Mouse (Mus musculus): ENCODE data around the gene Pank3. TPM values are rescaled to one million over a fixed set of nuclear protein-coding genes. Genes with fewer than 3 reads are reported as not detected.
A peak's percentile ranks its signal among the peaks of the same experiment; 100 is the strongest.

Gene Pank3
- total and polyA plus RNA-seq, 3 experiments, result 12.0 to 20.7 (median 19.6) TPM

DNA sequence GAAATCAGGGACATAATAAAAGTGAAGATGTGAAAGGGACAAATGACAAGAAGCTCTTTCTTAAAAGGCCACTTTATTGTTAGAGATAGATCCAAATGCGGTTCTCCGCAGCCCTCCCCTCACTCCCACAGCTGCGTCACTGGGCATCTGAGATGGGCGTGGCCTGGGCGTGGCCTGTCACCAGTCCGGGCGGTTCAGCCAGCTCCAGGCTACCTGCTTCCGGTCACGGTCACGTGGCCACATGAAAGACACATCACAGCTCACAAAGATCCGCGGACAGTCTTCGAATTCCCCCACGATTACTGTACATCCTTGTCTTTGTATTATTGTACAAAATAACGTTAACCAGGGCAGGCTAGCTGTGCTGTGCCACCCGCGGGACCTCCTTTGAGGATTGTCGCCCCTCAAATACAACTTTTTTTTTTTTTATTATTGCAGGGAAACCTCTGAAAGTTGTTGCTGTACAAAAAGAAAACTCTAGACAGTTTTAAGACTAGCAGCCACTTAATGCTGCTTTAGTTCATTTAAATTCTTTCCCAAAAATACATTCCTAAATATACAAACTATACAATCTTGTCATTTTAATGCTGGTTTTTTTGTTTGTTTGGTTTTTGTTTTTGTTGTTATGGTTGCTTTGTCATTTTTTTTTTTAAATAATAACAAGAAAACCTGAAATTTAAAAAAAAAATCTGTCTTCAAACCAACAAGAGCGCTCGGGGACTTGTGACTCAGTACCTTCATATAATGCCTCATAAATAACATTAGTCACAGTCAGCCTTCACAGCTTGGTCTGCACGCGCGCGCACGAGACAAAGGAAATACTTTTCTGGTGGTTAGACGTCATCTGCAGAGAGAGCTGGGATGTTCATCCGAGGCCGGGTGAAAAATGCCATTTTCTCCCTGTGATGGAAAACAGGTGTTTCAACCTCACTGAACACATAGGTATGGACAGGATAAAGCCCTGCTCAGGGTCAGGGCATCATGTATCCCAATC is 69.4 kb downstream of the Pank3 start:
- peak overlapping the region; percentile 39 for H3K27ac ChIP-seq (ENCODE audit: control insufficient read depth, low read depth, low read length)
- peak overlapping the region; percentile 61 for H3K9ac ChIP-seq (ENCODE audit: control insufficient read depth, low read depth, low read length, poor library complexity, severe bottlenecking)
- H3K36me3 ChIP-seq (ENCODE audit: control insufficient read depth in 1 of 2, insufficient read depth in 2 of 2, low read length in 2 of 2), result peaks cover 0 to 7% of the 10 kb centered on the region in 2 experiments; a peak in 2 of 4 replicates
- H3K4me3 ChIP-seq (ENCODE audit: control insufficient read depth in 1 of 2, insufficient read depth in 1 of 2, low read depth in 2 of 2, low read length in 2 of 2), result peak overlapping the region; percentile 44 to 84
- peak; percentile 93 for DNase-seq (ENCODE audit: low read depth, low spot score)
- H3K9me3 ChIP-seq (replicated peaks; ENCODE audit: insufficient read depth, low read length), result no peaks in the 10 kb centered on the region
- peaks cover 4 to 11% of the 10 kb centered on the region in 2 experiments; a peak in 3 of 4 replicates for H3K4me1 ChIP-seq (ENCODE audit: control insufficient read depth in 1 of 2, insufficient read depth in 2 of 2, low read length in 2 of 2)
- H3K79me2 ChIP-seq (ENCODE audit: control insufficient read depth, insufficient read depth, low read length, poor library complexity), result peaks cover 7% of the 10 kb centered on the region
- no peaks in the 10 kb centered on the region for H3K27me3 ChIP-seq (ENCODE audit: control insufficient read depth in 1 of 2, insufficient read depth in 2 of 2, low read length in 2 of 2)
- no peak for TF ChIP-seq POLR2AphosphoS5 (IDR thresholded peaks at IDR 0.05; ENCODE audit: borderline replicate concordance, low read depth, low read length)
- peak; percentile 88 for TF ChIP-seq ELF1 (IDR thresholded peaks at IDR 0.05; ENCODE audit: low read depth, low read length)
- peak in 1 of 2 experiments; percentile 43; a peak in 2 of 4 replicates for TF ChIP-seq EP300 (IDR thresholded peaks at IDR 0.05; ENCODE audit: low read depth in 1 of 2, low read length in 2 of 2)
- TF ChIP-seq CHD2 (IDR thresholded peaks at IDR 0.05; ENCODE audit: low read length), result no peak
- no peak for TF ChIP-seq SMC3 (IDR thresholded peaks at IDR 0.05; ENCODE audit: low read depth, low read length)
- TF ChIP-seq USF1 (IDR thresholded peaks at IDR 0.05; ENCODE audit: low read depth, low read length), result peak; percentile 100
- TF ChIP-seq ZMIZ1 (IDR thresholded peaks at IDR 0.05; ENCODE audit: low read depth, low read length), result peak; percentile 65
- TF ChIP-seq E2F4 (IDR thresholded peaks at IDR 0.05; ENCODE audit: borderline replicate concordance, low read depth, low read length), result no peak
- no peak for TF ChIP-seq RAD21 (IDR thresholded peaks at IDR 0.05; ENCODE audit: low read depth, low read length)
- no peak for TF ChIP-seq JUND (IDR thresholded peaks at IDR 0.05; ENCODE audit: low read depth, low read length)
- TF ChIP-seq ETS1 (IDR thresholded peaks at IDR 0.05; ENCODE audit: low read depth, low read length), result peak; percentile 50; the same call in 1 of the 2 replicates
- TF ChIP-seq MYC (IDR thresholded peaks at IDR 0.05; ENCODE audit: low read depth, low read length), result peak; percentile 76
- TF ChIP-seq SIN3A (IDR thresholded peaks at IDR 0.05; ENCODE audit: low read length), result peak; percentile 79
- peak; percentile 62; the same call in 1 of the 2 replicates for TF ChIP-seq POLR2AphosphoS2 (IDR thresholded peaks at IDR 0.05; ENCODE audit: low read length)
- no peak for TF ChIP-seq MYB (IDR thresholded peaks at IDR 0.05; ENCODE audit: low read depth, low read length)
- peak; percentile 87 to 94 for TF ChIP-seq USF2 (IDR thresholded peaks at IDR 0.05; ENCODE audit: borderline replicate concordance in 1 of 2, insufficient read depth in 1 of 2, low read depth in 1 of 2, low read length in 2 of 2)
- no peak for TF ChIP-seq UBTF (IDR thresholded peaks at IDR 0.05; ENCODE audit: borderline replicate concordance, insufficient read depth, low read depth, low read length)
- TF ChIP-seq MAFK (IDR thresholded peaks at IDR 0.05; ENCODE audit: borderline replicate concordance, low read depth, low read length), result no peak
- no peak for TF ChIP-seq KAT2A (conservative IDR thresholded peaks at IDR 0.05; ENCODE audit: low read depth, low read length)
- TF ChIP-seq BHLHE40 (IDR thresholded peaks at IDR 0.05; ENCODE audit: borderline replicate concordance, low read depth, low read length), result peak; percentile 77; the same call in 1 of the 2 replicates
- no peak for TF ChIP-seq ZKSCAN1 (IDR thresholded peaks at IDR 0.05; ENCODE audit: low read depth, low read length)
- TF ChIP-seq POLR2A (IDR thresholded peaks at IDR 0.05; ENCODE audit: control insufficient read depth in 1 of 2, insufficient read depth in 1 of 2, low read depth in 1 of 2, low read length in 2 of 2, poor library complexity in 1 of 2), result peak; percentile 40 to 82; a peak in 2 of 4 replicates
- TF ChIP-seq MXI1 (IDR thresholded peaks at IDR 0.05; ENCODE audit: low read depth, low read length), result peak; percentile 92
- TF ChIP-seq CHD1 (IDR thresholded peaks at IDR 0.05; ENCODE audit: low read depth, low read length), result no peak
- TF ChIP-seq NELFE (IDR thresholded peaks at IDR 0.05; ENCODE audit: low read depth, low read length), result peak; percentile 77
- TF ChIP-seq MAZ (IDR thresholded peaks at IDR 0.05; ENCODE audit: low read depth, low read length), result peak; percentile 57; the same call in 1 of the 2 replicates
- peak; percentile 73 for TF ChIP-seq HCFC1 (IDR thresholded peaks at IDR 0.05; ENCODE audit: low read depth, low read length)
- TF ChIP-seq TBP (IDR thresholded peaks at IDR 0.05; ENCODE audit: low read depth, low read length), result peak; percentile 75
- peak; percentile 31; the same call in 1 of the 2 replicates for TF ChIP-seq NRF1 (IDR thresholded peaks at IDR 0.05; ENCODE audit: insufficient read depth, low read depth, low read length, poor library complexity, severe bottlenecking)
- no peak for TF ChIP-seq GATA1 (IDR thresholded peaks at IDR 0.05; ENCODE audit: low read depth, low read length)
- TF ChIP-seq CTCF (IDR thresholded peaks at IDR 0.05 in 2 of 3, conservative IDR thresholded peaks at IDR 0.05 in 1 of 3; ENCODE audit: control insufficient read depth in 1 of 3, insufficient read depth in 1 of 3, low read depth in 2 of 3, low read length in 3 of 3, poor library complexity in 1 of 3, severe bottlenecking in 1 of 3), result no peak
- no peak for TF ChIP-seq TAL1 (IDR thresholded peaks at IDR 0.05; ENCODE audit: low read length)
- peak; percentile 56; the same call in 1 of the 2 replicates for TF ChIP-seq TCF12 (IDR thresholded peaks at IDR 0.05; ENCODE audit: low read depth, low read length)
- TF ChIP-seq ZNF384 (IDR thresholded peaks at IDR 0.05; ENCODE audit: low read depth, low read length), result peak; percentile 66
- TF ChIP-seq MAX (IDR thresholded peaks at IDR 0.05; ENCODE audit: low read length), result peak; percentile 99
